Mouse (Mus musculus): ENCODE results near the gene Eloa.

GRCm38 (mm10) chr4:135966283-135966682, 55.3 kb downstream of the Eloa start:
- TF ChIP-seq CTCF (IDR thresholded peaks at IDR 0.05; ENCODE audit: low read depth) (no peak), EP300 (IDR thresholded peaks at IDR 0.05; ENCODE audit: low read depth) (no peak)

Data from heart, postnatal 0 days (tissue).